Mouse (Mus musculus) G1E (cell line): ENCODE data around the gene Sh3pxd2a. TPM values are rescaled to one million over a fixed set of nuclear protein-coding genes. Genes with fewer than 3 reads are reported as not detected.

Experiments
- ATAC-seq: 2 replicates; pipeline ENCODE4 v1.8.0; 2016; ENCODE audit warnings: mild to moderate bottlenecking; ENCODE audit not compliant: insufficient number of reproducible peaks, poor library complexity, low FRiP score, severe bottlenecking; ENCODE audit errors: extremely low read depth
- DNase-seq: peaks from one replicate; pipeline ENCODE4 v3.0.0; 2012; ENCODE audit warnings: low spot score
- H3K27me3 ChIP-seq: 2 replicates; pipeline ENCODE4 v1.6.1; 2012; ENCODE audit warnings: mild to moderate bottlenecking, low read length, inconsistent platforms; ENCODE audit not compliant: insufficient read depth
- H3K36me3 ChIP-seq: replicated peaks from 2 replicates; pipeline ENCODE3; 2012; ENCODE audit warnings: mild to moderate bottlenecking, inconsistent platforms
- H3K4me1 ChIP-seq: 2 replicates; pipeline ENCODE4 v1.6.1; 2012; ENCODE audit warnings: low read depth, low read length, inconsistent platforms, mixed read lengths; ENCODE audit not compliant: insufficient read depth
- H3K4me3 ChIP-seq: 2 replicates; pipeline ENCODE4 v1.5.1; 2012; ENCODE audit warnings: low read depth, mild to moderate bottlenecking, inconsistent platforms, low read length, moderate library complexity, mixed read lengths
- H3K9me3 ChIP-seq: replicated peaks from 2 replicates; pipeline ENCODE4 v1.6.1; 2012; ENCODE audit warnings: inconsistent platforms
- CTCF ChIP-seq: IDR thresholded peaks from 2 replicates; pipeline ENCODE4 v1.5.1; 2012; ENCODE audit warnings: low read depth, low read length, inconsistent platforms, mixed read lengths
- GATA1 ChIP-seq: IDR thresholded peaks from 2 replicates; pipeline ENCODE4 v1.6.1; 2012; ENCODE audit warnings: borderline replicate concordance, low read length, inconsistent platforms, mixed read lengths
- GATA2 ChIP-seq: IDR thresholded peaks from 2 replicates; pipeline ENCODE4 v1.6.1; 2012; ENCODE audit warnings: low read depth, low read length, inconsistent platforms, borderline replicate concordance
- POLR2AphosphoS5 ChIP-seq: IDR thresholded peaks from 2 replicates; pipeline ENCODE4 v1.6.1; 2012; ENCODE audit warnings: low read depth, low read length, inconsistent platforms; ENCODE audit not compliant: insufficient replicate concordance
- TAL1 ChIP-seq: conservative IDR thresholded peaks from 2 replicates; pipeline ENCODE4 v1.6.1; 2012; ENCODE audit warnings: low read depth, low read length, inconsistent platforms, mixed read lengths
- polyA plus RNA-seq: library from polyadenylated mRNA; stranded (reverse); fragments of >175 nt; gene quantifications from 2 replicates; pipeline ENCODE4 v1.2.3, GENCODE M21; 2012
- total RNA-seq, 2 experiments: library from RNA; stranded (forward) in 1 of 2; stranded (reverse) in 1 of 2; fragments of 200-1000 nt in 1 of 2; fragments of >200 nt in 1 of 2; fragmentation: Nextera tagmentation in 1 of 2; gene quantifications; 2 replicates each; pipeline ENCODE4 v1.2.3; 2014 to 2017

Gene Sh3pxd2a
- total and polyA plus RNA-seq, 3 experiments = 0.16 TPM; not detected in 2

GRCm38 (mm10) chr19:47465467-47465866, 1.3 kb upstream of the Sh3pxd2a start:
- TF ChIP-seq POLR2AphosphoS5 (no peak), GATA1 (no peak), GATA2 (no peak), TAL1 (no peak), CTCF (no peak)
- no peaks in the 10 kb centered on the region for H3K36me3 ChIP-seq
- H3K27me3 ChIP-seq = 0 out of 2 replicates have a peak, but pooled peaks cover 2% of the 10 kb centered on the region
- H3K4me3 ChIP-seq = no peak overlapping the region
- ATAC-seq (no peak), DNase-seq (no peak)
- no peaks in the 10 kb centered on the region for H3K4me1 ChIP-seq
- no peaks in the 10 kb centered on the region for H3K9me3 ChIP-seq

- ATAC-seq (no peak), DNase-seq (no peak)
- Histone ChIP-seq H3K9me3 (no peaks in the 10 kb centered on the region), H3K4me1 (no peaks in the 10 kb centered on the region), H3K36me3 (no peaks in the 10 kb centered on the region), H3K27me3 (0 out of 2 replicates have a peak, but pooled peaks cover 2% of the 10 kb centered on the region), H3K4me3 (no peak overlapping the region)
- no peak for TF ChIP-seq CTCF
Measured at GRCm38 (mm10) chr19:47463636-47464303, 431 bp downstream of the Sh3pxd2a start.

GRCm38 (mm10) chr19:47463206-47463605, 995 bp downstream of the Sh3pxd2a start:
- H3K4me1 ChIP-seq = no peaks in the 10 kb centered on the region
- no peaks in the 10 kb centered on the region for H3K9me3 ChIP-seq
- H3K27me3 ChIP-seq = 0 out of 2 replicates have a peak, but pooled peaks cover 2% of the 10 kb centered on the region
- H3K36me3 ChIP-seq = no peaks in the 10 kb centered on the region
- no peak for DNase-seq
- TF ChIP-seq GATA2 = no peak
- no peak for TF ChIP-seq GATA1
- no peak for TF ChIP-seq TAL1
- no peak for TF ChIP-seq CTCF
- TF ChIP-seq POLR2AphosphoS5 = no peak
- H3K4me3 ChIP-seq = no peak overlapping the region
- ATAC-seq = no peak

GRCm38 (mm10) chr19:47462725-47463124, 1.5 kb downstream of the Sh3pxd2a start:
- no peak for TF ChIP-seq GATA2
- TF ChIP-seq GATA1 = no peak
- TF ChIP-seq POLR2AphosphoS5 = no peak
- TF ChIP-seq CTCF = no peak
- no peak for TF ChIP-seq TAL1
- no peak overlapping the region for H3K4me3 ChIP-seq
- no peaks in the 10 kb centered on the region for H3K36me3 ChIP-seq
- no peaks in the 10 kb centered on the region for H3K4me1 ChIP-seq
- DNase-seq = no peak
- H3K27me3 ChIP-seq = 0 out of 2 replicates have a peak, but pooled peaks cover 2% of the 10 kb centered on the region
- no peak for ATAC-seq
- H3K9me3 ChIP-seq = no peaks in the 10 kb centered on the region

- DNase-seq (no peak), ATAC-seq (no peak)
- Histone ChIP-seq H3K36me3 (no peaks in the 10 kb centered on the region), H3K27me3 (0 out of 2 replicates have a peak, but pooled peaks cover 2% of the 10 kb centered on the region), H3K9me3 (no peaks in the 10 kb centered on the region), H3K4me1 (no peaks in the 10 kb centered on the region), H3K4me3 (no peak overlapping the region)
- TF ChIP-seq GATA2 (no peak), TAL1 (no peak), CTCF (no peak), POLR2AphosphoS5 (no peak), GATA1 (no peak)
Measured at GRCm38 (mm10) chr19:47461838-47462237, 2.4 kb downstream of the Sh3pxd2a start.

- no peak for ATAC-seq
- 0 out of 2 replicates have a peak, but pooled peaks cover 2% of the 10 kb centered on the region for H3K27me3 ChIP-seq
- DNase-seq = no peak
- TF ChIP-seq TAL1 (no peak), GATA1 (no peak), GATA2 (no peak), POLR2AphosphoS5 (no peak), CTCF (no peak)
- H3K4me1 ChIP-seq = no peaks in the 10 kb centered on the region
- no peaks in the 10 kb centered on the region for H3K36me3 ChIP-seq
- H3K9me3 ChIP-seq = no peaks in the 10 kb centered on the region
- H3K4me3 ChIP-seq = no peak overlapping the region
Measured at GRCm38 (mm10) chr19:47461386-47461785, 2.8 kb downstream of the Sh3pxd2a start.
